Mouse (Mus musculus) E14TG2a.4 (cell line): Measurements from ENCODE around the gene Tsku.

Source experiments
- H3K27me3 ChIP-seq: 2 replicates; pipeline ENCODE4 v1.6.1; 2014; ENCODE audit warnings: low read length, control low read depth; ENCODE audit not compliant: insufficient read depth
- H3K36me3 ChIP-seq: 2 replicates; pipeline ENCODE4 v1.6.1; 2014; ENCODE audit warnings: low read length, control low read depth; ENCODE audit not compliant: insufficient read depth
- H3K4me1 ChIP-seq: replicated peaks from 2 replicates; pipeline ENCODE4 v1.6.1; 2014; ENCODE audit warnings: low read depth, low read length, control low read depth
- H3K4me3 ChIP-seq: replicated peaks from 2 replicates; pipeline ENCODE4 v1.5.1; 2014; ENCODE audit warnings: mild to moderate bottlenecking, low read length
- H3K9me3 ChIP-seq: 2 replicates; pipeline ENCODE4 v1.6.1; 2014; ENCODE audit warnings: low read length, control low read depth
- CTCF ChIP-seq: conservative IDR thresholded peaks from 2 replicates; pipeline ENCODE4 v1.5.1; 2014; ENCODE audit warnings: low read length
- NANOG ChIP-seq: IDR thresholded peaks from 2 replicates; pipeline ENCODE4 v1.6.1; 2014; ENCODE audit warnings: borderline replicate concordance, low read length, mixed read lengths
- POU5F1 ChIP-seq: IDR thresholded peaks from 2 replicates; pipeline ENCODE4 v1.6.1; 2014; ENCODE audit warnings: low read length, borderline replicate concordance

Tsku gene

GRCm38 (mm10) chr7:98361063-98361652 is at the start of gene Tsku:
Gene Tsku (minus strand): TSS chr7:98361328.
- Histone ChIP-seq H3K27me3 (peaks cover 16% of the 10 kb centered on the region), H3K4me1 (peaks cover 44% of the 10 kb centered on the region), H3K9me3 (peaks cover 34% of the 10 kb centered on the region), H3K36me3 (peaks cover 17% of the 10 kb centered on the region; the same call in 1 of the 2 replicates), H3K4me3 (peak within 1 kb of the TSS; percentile 92)
- TF ChIP-seq CTCF (no peak), POU5F1 (no peak), NANOG (no peak)

- Histone ChIP-seq H3K9me3 (no peaks in the 10 kb centered on the region), H3K27me3 (peaks cover 29% of the 10 kb centered on the region), H3K36me3 (no peaks in the 10 kb centered on the region), H3K4me1 (no peaks in the 10 kb centered on the region), H3K4me3 (no peak overlapping the region)
- no peak for TF ChIP-seq POU5F1
- no peak for TF ChIP-seq CTCF
- no peak for TF ChIP-seq NANOG
Observed at GRCm38 (mm10) chr7:98407615-98408014, 46.5 kb upstream of the Tsku start.

- no peaks in the 10 kb centered on the region; the same call in 1 of the 2 replicates for H3K9me3 ChIP-seq
- no peaks in the 10 kb centered on the region for H3K4me1 ChIP-seq
- TF ChIP-seq NANOG (no peak), POU5F1 (no peak), CTCF (no peak)
- no peak overlapping the region for H3K4me3 ChIP-seq
- H3K27me3 ChIP-seq: peaks cover 19% of the 10 kb centered on the region; the same call in 1 of the 2 replicates
- no peaks in the 10 kb centered on the region for H3K36me3 ChIP-seq
Observed at GRCm38 (mm10) chr7:98403996-98404395, 42.9 kb upstream of the Tsku start.

GRCm38 (mm10) chr7:98402582-98403574 is 41.8 kb upstream of the Tsku start:
- H3K4me1 ChIP-seq: no peaks in the 10 kb centered on the region
- TF ChIP-seq POU5F1 (no peak), CTCF (no peak), NANOG (no peak)
- peaks cover 19% of the 10 kb centered on the region; the same call in 1 of the 2 replicates for H3K27me3 ChIP-seq
- H3K4me3 ChIP-seq: no peak overlapping the region
- H3K9me3 ChIP-seq: no peaks in the 10 kb centered on the region; the same call in 1 of the 2 replicates
- H3K36me3 ChIP-seq: no peaks in the 10 kb centered on the region

- Histone ChIP-seq H3K4me3 (no peak overlapping the region), H3K36me3 (no peaks in the 10 kb centered on the region), H3K9me3 (peaks cover 8% of the 10 kb centered on the region; the same call in 1 of the 2 replicates), H3K4me1 (peaks cover 13% of the 10 kb centered on the region), H3K27me3 (peaks cover 25% of the 10 kb centered on the region; the same call in 1 of the 2 replicates)
- TF ChIP-seq POU5F1 (no peak), CTCF (no peak), NANOG (no peak)
Observed at GRCm38 (mm10) chr7:98392466-98393201, 31.5 kb upstream of the Tsku start.

- Histone ChIP-seq H3K36me3 (no peaks in the 10 kb centered on the region), H3K4me1 (peaks cover 13% of the 10 kb centered on the region), H3K9me3 (peaks cover 8% of the 10 kb centered on the region; the same call in 1 of the 2 replicates), H3K27me3 (peaks cover 32% of the 10 kb centered on the region; the same call in 1 of the 2 replicates), H3K4me3 (no peak overlapping the region)
- no peak for TF ChIP-seq NANOG
Observed at GRCm38 (mm10) chr7:98391351-98391936, 30.3 kb upstream of the Tsku start.

- Histone ChIP-seq H3K27me3 (peaks cover 32% of the 10 kb centered on the region; the same call in 1 of the 2 replicates), H3K4me3 (no peak overlapping the region), H3K9me3 (peaks cover 8% of the 10 kb centered on the region; the same call in 1 of the 2 replicates), H3K36me3 (no peaks in the 10 kb centered on the region), H3K4me1 (peaks cover 8% of the 10 kb centered on the region)
- TF ChIP-seq NANOG: no peak
- no peak for TF ChIP-seq POU5F1
- TF ChIP-seq CTCF: no peak
Observed at GRCm38 (mm10) chr7:98390486-98390885, 29.4 kb upstream of the Tsku start.
